ENCODE assay signal across 8 mouse cellular contexts in the genomic region with DNA sequence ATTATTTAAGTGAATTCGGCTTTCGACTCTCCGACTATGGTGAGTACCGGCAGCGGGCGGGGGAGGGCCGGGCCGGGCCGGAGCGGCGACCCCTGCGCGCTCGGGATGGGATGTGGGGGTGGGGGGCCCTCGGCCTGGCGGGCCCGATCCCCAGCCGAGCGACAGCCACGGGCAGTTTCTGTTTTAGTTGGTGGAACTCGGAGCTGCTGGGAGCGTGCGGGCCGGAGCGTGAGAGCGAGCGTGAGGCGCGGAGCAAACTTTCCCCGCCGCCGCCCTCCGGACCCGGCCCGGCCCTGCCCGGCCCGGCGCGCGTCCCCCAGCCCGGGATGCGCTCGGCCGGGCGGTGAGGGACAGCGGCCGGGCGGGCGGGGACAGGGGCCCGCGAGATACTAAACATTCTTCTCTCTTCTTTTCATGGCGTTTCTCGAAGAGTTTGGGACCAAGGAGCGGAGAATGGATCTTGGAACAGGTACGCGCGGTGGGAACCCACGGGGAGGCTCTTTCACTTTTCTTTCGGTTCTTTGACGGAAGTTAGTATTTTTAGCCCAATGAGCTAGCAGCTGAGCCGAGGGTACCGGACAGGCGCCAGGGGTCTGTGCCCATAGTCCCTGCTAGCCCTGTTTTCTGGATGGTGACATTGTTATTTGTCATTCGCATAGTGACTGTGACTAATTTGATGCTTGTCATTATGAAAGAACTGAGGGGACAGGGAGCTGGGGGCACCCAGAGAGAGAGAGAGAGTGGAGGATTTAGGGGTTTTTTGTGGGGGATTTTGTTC.
DNase-seq lines count a peak whose midpoint lies in the region; ATAC-seq and TF ChIP-seq lines count a peak whose summit lies in the region.

No protein-coding gene starts in this region.

- H3K36me3 ChIP-seq in kidney, embryonic 16.5 days (ENCODE audit: insufficient read depth, low read length): no peaks in the 10 kb centered on the region
- H3K36me3 ChIP-seq in hindbrain, embryonic 15.5 days: no peaks in the 10 kb centered on the region
- H3K36me3 ChIP-seq in midbrain, embryonic 12.5 days: no peaks in the 10 kb centered on the region

- no peaks in the 10 kb centered on the region for H3K9me3 ChIP-seq in kidney, embryonic 16.5 days (ENCODE audit: low read length)
- H3K9me3 ChIP-seq in hindbrain, embryonic 15.5 days: no peaks in the 10 kb centered on the region
- H3K9me3 ChIP-seq in midbrain, embryonic 12.5 days: no peaks in the 10 kb centered on the region

- H3K27me3 ChIP-seq in kidney, embryonic 16.5 days (ENCODE audit: insufficient read depth, low read length): peaks cover 17% of the 10 kb centered on the region
- H3K27me3 ChIP-seq in hindbrain, embryonic 15.5 days: peaks cover 67% of the 10 kb centered on the region
- peaks cover 98% of the 10 kb centered on the region for H3K27me3 ChIP-seq in midbrain, embryonic 12.5 days

- H3K4me3 ChIP-seq in kidney, embryonic 16.5 days (ENCODE audit: low read length): peak overlapping the region; percentile 62
- H3K4me3 ChIP-seq in bone marrow, adult 2 months (replicated peaks; ENCODE audit: control insufficient read depth, low read depth, low read length): peak overlapping the region; percentile 74
- H3K4me3 ChIP-seq in hindbrain, embryonic 15.5 days: peak overlapping the region; percentile 73
- peak overlapping the region; percentile 65 for H3K4me3 ChIP-seq in midbrain, embryonic 12.5 days

- peak overlapping the region; percentile 56 for H3K27ac ChIP-seq in kidney, embryonic 16.5 days (ENCODE audit: low read length)
- no peak overlapping the region for H3K27ac ChIP-seq in bone marrow, adult 2 months (ENCODE audit: control insufficient read depth, insufficient read depth, low read depth, low read length, poor library complexity)
- H3K27ac ChIP-seq in hindbrain, embryonic 15.5 days (replicated peaks): no peak overlapping the region
- no peak overlapping the region for H3K27ac ChIP-seq in midbrain, embryonic 12.5 days (replicated peaks)

- TF ChIP-seq POLR2A in bone marrow, adult 2 months (IDR thresholded peaks at IDR 0.05; ENCODE audit: borderline replicate concordance, control insufficient read depth, low read depth, low read length): no peak

- under 1% methylated on average over 60 of the region's 64 CpGs for WGBS in kidney, embryonic 16.5 days
- 1% methylated on average over 64 of the region's 64 CpGs for WGBS in bone marrow, adult 2 months
- under 1% methylated on average over 64 of the region's 64 CpGs for WGBS in hindbrain, embryonic 15.5 days
- WGBS in midbrain, embryonic 12.5 days: under 1% methylated on average over 63 of the region's 64 CpGs

- peak overlapping the region; percentile 76 for H3K9ac ChIP-seq in kidney, embryonic 16.5 days (replicated peaks; ENCODE audit: low read length)
- peak overlapping the region; percentile 48 for H3K9ac ChIP-seq in hindbrain, embryonic 15.5 days
- H3K9ac ChIP-seq in midbrain, embryonic 12.5 days (replicated peaks): peak overlapping the region; percentile 62

- TF ChIP-seq CTCF in bone marrow, adult 2 months (IDR thresholded peaks at IDR 0.05; ENCODE audit: control insufficient read depth, insufficient read depth, low read length): no peak

- peaks cover 27% of the 10 kb centered on the region for H3K4me1 ChIP-seq in kidney, embryonic 16.5 days (ENCODE audit: insufficient read depth, low read length)
- H3K4me1 ChIP-seq in bone marrow, adult 2 months (ENCODE audit: control insufficient read depth, insufficient read depth, low read length): no peaks in the 10 kb centered on the region
- H3K4me1 ChIP-seq in hindbrain, embryonic 15.5 days (replicated peaks): peaks cover 28% of the 10 kb centered on the region
- peaks cover 24% of the 10 kb centered on the region for H3K4me1 ChIP-seq in midbrain, embryonic 12.5 days

- peak; percentile 19 for ATAC-seq in kidney, embryonic 16.5 days (ENCODE audit: low FRiP score, low TSS enrichment)
- no peak for ATAC-seq in hindbrain, embryonic 15.5 days (ENCODE audit: low FRiP score, low read depth)
- peak; percentile 45 for ATAC-seq in midbrain, embryonic 12.5 days (ENCODE audit: low FRiP score, low read depth)

- no peak for DNase-seq in kidney, postnatal 14 days
- peak; percentile 46 for DNase-seq in thymus, postnatal 14 days
- DNase-seq in cerebellum, adult 11-12 months: no peak
- no peak for DNase-seq in layer of hippocampus, adult 9-11 months

- H3K4me2 ChIP-seq in kidney, embryonic 16.5 days (replicated peaks; ENCODE audit: low read depth, low read length): peak overlapping the region; percentile 85
- H3K4me2 ChIP-seq in hindbrain, embryonic 15.5 days: peak overlapping the region; percentile 100
- H3K4me2 ChIP-seq in midbrain, embryonic 12.5 days (replicated peaks): peak overlapping the region; percentile 99
